Mouse (Mus musculus) 416B (cell line): Measurements from ENCODE around the gene Tcf7l1.

Source experiments
- DNase-seq: peaks from one replicate; pipeline ENCODE4 v3.0.0; 2011; ENCODE audit warnings: low read depth

Tcf7l1 gene

DNA sequence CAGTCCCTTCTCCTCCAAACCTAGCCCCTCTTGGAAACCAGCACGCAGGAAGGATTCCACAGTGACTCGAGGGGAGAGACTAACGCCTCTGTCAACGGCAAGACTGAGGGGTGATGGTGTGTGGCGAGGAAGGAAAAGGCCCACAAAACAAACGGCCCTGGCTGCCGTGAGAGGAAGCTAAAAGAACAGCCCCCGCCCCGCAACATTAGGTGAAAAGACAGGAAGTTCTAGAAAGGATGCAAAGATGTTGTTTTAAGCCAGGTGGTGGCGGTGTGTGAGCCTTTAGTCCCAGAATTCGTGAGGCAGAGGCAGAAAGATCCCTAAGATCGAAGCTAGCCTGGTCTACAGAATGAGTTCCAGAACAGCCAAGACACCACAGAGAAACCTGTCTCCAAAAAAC is 43.3 kb downstream of the Tcf7l1 start:
- no peak for DNase-seq

DNA sequence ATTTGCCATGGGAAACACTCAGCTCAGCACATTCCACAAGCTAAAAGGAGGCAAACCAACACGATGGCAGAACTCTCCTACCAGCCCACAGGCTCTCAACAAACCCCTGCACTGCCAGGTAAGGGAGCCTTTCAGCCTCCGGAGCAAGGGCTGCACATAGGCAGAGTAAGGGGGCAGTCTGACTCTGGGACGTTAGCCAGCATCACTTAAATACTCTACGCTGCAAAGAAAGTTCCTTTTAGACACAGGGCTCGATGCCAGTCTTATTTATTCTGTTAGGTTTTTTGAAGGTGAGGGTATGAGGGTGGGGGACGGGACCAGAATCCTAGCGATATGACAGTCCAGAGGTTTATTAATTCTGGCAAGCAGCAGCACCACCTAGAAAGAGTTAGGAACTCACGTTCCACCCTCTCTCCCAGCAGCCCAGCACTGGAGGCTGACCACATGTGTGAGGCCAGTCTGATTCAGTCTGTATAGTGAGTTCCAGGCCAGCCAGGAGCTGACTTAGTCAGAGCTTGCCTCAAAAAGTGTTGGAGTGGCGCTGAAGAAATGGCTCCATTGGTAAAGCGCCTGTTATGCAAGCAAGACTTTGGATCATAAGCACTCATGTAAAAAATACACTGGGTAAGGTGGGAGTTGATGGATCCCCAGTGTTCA is 44.8 kb downstream of the Tcf7l1 start:
- DNase-seq = no peak

DNA sequence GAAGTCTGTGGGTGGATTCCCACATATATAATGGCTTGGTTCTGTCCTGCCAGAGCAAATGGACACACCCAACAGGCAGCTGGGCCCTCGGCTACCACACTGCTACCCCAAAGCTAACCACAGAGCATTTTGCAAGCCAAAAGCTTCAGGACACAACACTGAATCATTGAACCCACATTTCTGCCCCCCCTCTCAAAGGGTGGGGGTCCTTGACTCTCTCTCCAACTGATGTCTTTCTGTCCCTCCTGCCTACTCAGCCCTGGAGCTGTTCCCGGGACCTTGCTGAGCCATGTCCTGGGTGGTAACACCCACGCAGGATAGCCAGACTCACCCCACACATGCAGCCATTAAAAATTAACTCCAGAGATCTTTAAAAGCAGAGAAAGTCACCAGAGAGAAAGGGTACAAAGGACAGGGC is 45.4 kb downstream of the Tcf7l1 start:
- no peak for DNase-seq

DNA sequence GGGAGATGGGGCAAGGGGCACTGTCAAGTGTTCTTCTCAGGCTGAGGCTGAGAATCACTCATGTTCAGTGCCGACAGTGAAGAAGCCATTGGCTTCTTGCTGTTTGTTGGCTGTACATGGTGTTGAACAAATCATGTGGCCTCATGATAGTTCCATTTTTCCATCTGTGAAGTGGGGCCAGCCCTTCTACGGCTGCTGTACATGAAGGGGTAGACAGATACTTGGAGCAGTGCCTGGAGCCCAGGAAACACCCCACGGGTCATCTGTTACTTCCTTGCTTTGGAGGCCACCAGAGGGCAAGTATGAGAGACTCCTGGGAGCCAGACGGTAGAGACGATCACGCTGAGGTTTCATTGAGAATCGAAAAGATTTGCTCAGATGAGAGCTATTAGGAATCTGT is 46.7 kb downstream of the Tcf7l1 start:
- DNase-seq = no peak

DNA sequence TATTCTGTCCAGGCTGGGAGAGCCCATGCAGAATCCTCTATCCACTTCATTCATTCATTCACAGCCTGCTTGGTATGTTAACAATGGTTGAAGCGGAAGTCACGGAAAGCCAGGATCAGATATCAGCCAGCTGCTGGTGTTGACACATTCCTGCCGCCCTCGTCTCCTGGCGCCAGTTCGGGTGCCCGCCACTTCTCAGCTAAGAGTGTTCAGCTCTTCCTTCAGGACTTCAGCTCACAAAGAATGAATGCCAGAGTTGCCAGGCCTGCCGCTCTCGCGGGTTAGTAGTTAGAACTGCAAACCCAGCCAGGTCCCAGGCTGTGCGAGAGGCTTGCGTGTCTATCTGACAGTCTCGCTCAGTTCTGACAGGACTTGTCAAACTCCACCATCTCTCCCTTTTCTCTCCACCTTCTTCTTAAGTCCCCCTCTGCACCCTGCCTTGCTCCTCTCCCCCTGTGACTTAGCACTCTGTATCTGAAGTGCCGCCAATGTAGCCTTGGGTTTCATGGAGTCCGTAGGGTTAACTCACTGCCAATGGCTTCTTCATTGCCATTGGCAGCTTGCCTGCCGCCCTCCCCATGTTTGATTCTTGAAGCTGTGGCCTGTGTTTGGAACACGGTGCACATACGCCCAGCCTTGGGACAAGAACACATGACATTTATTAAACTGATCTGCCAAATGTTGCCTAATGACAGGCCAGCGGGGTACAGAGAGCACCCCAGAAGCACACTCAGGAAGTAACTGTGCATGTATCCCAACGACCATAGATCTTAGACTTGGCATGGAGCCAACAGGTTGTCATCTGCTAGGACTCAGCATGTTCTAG is 48.2 kb downstream of the Tcf7l1 start:
- DNase-seq = no peak

DNA sequence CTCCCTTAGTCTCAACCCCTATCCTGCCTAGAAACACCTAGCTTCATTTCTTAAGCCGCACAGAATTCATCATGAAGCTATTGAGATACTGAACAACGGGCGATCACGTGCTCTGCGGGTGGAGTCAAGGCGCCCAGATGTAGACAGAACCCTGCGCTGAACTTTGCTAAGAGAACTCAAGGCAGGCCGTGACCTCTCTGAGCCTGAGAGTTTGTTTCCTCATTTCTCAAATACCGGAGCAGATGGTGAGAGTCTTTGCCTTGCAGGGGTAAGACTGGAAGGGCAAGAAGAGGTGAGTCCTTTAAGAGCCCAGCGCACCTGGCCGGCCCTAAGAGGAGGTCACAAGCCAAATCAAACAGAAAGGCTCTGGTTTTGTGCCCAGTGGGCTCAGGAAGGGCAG is 52.2 kb downstream of the Tcf7l1 start:
- no peak for DNase-seq

DNA sequence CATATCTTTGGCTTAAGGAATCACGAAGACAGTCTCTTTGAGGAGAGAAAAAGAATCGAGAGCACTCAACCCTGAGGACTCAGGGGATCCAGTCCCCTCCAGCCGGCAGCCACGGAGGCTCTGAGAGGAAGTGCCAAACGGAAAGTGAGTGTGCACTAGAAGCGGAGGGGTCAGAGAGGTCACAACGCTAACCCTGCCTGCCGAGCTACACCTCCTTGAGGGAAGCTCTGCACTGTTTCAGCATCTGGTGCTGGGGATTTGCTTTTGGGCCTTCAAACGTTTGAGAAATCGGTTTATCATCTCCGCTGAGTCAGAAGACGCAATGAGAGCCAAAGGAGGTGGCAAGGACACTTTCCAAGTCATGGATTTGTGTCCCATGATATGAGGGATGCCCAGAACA is 53.8 kb downstream of the Tcf7l1 start:
- DNase-seq = peak; percentile 68

DNA sequence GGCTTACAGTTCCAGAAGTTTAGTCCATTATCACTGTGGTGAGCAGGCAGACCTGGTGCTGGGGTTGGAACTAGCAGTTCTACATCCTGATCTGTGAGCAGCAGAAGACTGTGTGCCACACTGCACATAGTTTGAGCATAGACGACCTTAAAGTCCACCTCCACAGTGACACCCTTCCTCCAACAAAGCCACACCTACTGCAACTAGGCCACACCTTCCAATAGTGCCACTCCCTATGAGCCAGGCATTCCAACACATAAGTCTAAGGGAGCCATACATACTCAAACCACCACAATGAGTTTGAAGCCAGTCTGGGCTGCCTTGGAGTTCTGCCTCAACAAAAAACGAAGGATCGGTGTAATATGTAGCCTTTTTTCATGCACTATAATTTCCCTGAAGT is 55.7 kb downstream of the Tcf7l1 start:
- no peak for DNase-seq

DNA sequence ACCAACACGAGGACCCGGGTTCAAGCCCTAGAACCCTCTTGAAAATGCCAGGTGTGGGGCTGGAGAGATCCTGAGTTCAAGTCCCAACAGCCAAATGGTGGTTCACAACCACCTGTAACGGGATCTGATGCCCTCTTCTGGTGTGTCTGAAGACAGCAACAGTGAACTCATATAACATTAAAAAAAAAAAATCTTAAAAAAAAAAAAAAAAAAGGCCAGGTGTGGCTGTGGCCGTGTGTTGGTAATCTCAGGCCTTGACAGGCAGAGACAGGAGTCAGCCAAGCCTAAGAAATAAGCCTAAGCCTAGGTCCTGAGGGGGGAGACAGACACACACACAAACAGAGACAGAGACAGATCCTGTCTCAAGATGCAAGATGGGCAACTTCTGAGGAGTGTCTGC is 56.9 kb downstream of the Tcf7l1 start:
- no peak for DNase-seq

DNA sequence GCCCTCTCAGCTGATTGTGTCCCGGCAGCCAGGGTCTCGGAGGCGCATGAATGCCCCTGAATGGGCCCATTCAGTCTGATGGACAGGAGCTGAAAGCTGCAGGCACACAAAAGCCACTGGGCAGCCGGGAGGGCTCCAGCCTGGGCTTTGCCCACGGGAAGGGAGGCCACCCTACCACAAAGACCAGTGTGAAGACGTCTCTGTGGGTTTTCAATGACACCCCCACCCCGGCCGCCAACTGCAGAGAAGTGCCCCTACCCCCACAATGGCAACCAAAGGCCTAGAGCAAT is 58.5 kb downstream of the Tcf7l1 start:
- DNase-seq = no peak

DNA sequence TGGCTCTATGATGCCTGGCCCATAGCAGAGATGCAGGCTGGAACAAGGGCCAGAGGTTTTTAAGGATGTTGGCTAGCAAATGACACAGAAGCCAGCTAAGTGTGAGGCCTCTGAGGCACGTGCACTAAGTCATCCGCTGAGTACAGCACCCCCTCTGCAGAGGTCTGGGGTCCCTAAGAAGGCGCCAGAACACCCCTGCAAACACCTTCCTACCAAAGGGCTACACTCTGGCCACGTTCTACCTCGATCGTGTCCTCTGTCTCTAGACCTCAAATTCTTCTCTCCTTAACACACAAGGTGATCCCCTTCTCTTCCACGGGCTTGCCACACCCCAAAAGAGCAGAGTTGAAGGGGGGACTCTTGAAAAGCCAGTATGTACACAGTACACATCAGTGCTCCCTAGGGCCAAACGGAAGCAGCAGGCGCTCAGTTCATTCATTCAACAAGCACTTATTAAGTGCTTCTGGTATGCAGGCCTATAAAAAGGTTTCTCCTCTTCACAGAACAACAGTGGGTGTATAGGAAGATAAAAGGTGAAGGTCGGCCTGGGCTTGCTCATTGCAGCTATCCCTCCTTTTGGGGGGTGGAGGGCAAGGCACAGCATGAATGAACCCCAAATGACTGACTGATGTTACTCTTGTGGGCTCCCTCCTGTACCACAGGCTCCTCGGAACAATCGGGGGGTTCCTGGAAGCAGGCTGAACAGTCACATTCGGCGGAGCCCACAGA is 59.1 kb downstream of the Tcf7l1 start:
- DNase-seq = no peak

DNA sequence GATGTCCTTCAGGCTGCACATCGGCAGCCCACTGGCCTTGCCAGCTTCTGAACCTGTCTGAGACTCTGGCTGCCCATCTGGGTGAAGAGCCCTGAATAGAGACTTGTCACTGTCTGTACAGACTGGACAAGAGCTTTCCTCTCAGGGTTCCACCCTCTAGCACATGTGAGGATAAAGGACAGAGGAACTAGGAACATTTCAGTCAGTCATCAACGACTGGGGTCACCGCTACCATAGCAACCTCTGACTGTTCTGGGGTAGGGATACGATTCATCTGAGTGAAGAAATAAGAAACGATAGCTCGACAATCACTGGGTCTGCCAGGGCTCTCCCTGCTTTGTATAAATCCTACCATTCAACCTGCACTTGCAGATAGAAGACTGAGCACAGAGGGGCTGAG is 61.2 kb downstream of the Tcf7l1 start:
- no peak for DNase-seq

DNA sequence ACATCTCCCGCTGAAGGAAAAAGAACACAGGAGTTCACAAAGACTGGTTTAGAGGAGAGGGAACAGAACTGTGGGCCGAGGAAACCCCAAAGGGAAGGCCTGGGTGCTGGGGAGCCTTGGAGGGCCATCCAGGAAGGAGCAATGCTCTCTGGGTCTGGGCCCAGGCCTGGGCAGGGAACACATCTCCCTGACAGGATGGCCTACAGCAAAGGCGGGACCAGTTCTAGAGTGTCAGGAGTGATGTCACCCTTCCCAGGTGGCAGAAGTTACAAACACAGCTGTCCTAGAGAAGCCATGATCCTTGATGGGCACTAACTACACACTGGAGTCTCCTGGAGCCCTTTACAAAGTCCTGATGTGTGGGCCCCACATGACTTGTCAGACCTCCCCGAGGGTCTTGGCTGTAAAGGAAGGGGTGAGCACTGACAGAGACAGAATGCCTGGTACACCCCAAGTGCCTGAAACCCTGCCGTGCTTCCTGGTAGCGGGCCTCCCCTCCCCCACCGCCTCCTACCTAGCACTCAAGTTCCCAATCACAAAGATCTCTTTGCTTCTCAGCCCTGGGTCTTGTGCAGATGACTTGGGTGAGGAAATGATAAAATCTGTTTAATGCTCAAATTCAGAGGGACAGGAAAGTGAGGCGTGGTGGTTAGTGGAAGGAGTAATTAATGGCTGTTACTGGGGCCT is 64.4 kb downstream of the Tcf7l1 start:
- DNase-seq = no peak

DNA sequence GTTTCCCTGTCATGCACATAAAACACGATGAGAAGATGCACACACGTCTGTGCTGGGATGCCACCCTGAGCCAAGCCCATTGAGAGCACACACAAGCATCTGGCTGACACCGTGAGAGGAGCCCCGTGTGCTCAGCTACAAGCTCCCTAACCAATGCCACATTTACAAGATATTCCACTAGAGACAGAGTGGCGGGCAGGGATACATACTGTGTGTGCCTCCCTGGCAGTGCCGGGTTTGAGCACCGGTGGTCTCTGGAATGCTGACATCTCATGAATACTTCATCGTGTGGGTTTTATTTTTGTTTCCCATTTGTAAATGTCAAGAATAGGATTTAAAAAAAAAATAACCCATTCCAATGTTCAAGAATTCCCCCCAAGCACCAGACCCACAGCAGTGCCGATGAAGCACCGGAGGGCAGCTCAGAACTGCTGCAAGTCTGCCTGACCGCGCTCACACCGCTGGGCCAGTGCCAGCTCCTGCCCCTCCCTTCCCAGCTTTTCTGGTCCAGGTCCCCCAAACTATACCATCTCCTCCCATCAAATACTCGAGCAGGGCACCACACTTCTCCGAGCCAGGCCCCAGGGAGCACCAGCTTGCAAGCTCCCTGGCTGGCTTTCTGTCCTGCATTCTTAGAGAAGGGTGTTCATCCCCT is 65.2 kb downstream of the Tcf7l1 start:
- DNase-seq = no peak

DNA sequence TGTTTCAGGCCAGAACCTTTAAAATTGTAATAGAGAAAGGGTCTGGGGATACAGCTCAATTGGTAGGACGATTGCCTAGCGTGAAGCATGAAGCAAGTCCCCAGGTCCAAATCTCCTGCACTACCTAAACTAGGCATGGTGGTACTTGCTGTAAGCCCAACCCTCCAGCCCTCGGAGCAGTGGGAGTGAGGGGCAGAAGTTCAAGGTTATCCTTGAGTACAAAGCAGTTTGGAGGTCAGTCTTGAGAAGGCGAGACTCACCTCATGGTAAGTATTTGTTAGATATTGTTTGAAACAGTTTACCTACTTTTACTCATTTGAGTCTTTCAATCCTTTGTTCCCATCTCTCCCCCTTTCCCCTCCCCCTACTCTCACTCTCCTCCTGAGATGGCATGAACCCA is 65.9 kb downstream of the Tcf7l1 start:
- DNase-seq = no peak

DNA sequence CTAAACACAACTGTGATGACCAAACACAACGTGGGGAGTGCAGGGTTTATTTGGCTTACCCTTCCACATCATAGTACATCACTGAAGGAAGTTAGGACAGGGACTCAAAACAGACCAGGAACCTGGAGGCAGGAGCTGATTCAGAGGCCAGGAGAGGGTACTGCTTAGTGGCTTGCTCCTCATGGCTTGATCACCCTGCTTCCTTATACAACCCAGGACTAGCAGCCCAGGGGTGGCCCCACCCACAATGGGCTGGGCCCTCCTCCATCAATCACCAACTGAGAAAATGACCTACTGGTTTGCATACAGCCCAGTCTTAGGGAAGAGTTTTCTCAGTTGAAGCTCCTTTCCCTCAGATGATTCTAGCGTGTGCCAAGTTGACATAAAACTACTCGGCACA is 68.2 kb downstream of the Tcf7l1 start:
- no peak for DNase-seq

DNA sequence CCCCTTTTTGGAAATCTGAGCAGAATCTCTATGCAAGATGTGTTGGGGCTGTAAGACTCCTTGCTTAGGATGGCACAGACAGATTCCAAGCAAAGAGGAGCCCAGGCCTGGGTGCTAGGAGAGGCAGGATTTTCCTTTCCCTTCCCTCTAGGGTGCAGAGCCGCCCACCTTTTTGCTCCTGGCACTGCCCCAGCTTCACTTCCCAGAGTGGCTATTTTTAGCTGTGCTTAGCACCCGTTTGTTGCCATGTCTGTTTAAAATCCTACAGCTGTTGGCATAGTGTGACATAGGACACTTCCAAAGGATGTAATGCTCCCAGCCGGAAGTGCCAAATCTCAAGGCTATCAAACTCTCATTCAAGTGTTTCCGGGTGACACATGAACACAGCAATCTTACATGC is 74.3 kb downstream of the Tcf7l1 start:
- peak; percentile 9 for DNase-seq

DNA sequence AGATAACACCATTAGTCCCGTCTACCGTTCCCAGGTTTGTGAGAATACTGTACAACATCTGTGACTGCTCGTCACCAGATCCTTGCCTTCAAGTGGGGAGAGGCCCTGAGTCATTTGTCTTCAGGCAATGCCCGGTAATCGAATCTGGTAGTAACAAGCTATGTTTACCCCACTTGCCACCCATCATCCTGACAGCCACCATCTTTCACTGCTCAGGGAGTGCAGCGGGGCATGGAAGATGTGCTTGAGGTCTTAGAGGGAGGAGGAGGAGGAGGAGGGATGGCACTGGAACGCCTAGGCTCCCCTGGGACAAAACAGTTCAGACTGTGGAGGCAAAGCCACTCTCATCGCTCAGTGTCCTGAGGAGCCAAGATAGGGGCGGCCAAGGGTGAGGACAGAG is 74.8 kb downstream of the Tcf7l1 start:
- DNase-seq = no peak

DNA sequence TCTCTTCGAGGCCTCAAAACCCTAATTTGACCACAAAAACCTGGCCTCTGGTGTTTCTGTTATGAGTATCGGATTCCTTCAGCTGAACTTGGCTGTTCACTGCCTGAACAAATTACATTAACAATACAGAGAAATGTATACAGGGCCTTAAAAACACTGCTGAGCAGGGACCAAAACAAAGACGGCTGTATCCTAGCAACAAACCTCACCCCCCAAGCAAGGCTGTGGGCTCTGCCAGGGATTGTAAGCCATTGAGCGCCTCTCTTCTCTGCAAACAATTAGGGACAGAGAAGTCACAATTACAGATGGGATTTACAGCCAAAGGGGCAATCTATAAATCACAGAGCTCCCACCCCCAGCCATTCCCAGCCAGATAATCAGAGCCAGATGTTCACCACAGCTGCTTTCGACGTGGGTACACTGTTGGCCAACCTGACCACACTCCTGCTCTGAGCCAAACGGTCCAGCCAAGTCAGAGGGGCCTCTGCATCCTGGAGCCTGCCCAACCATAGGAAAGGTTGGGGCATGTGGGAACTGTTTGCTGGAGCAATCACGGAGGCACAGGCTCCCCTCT is 77.5 kb downstream of the Tcf7l1 start:
- no peak for DNase-seq

DNA sequence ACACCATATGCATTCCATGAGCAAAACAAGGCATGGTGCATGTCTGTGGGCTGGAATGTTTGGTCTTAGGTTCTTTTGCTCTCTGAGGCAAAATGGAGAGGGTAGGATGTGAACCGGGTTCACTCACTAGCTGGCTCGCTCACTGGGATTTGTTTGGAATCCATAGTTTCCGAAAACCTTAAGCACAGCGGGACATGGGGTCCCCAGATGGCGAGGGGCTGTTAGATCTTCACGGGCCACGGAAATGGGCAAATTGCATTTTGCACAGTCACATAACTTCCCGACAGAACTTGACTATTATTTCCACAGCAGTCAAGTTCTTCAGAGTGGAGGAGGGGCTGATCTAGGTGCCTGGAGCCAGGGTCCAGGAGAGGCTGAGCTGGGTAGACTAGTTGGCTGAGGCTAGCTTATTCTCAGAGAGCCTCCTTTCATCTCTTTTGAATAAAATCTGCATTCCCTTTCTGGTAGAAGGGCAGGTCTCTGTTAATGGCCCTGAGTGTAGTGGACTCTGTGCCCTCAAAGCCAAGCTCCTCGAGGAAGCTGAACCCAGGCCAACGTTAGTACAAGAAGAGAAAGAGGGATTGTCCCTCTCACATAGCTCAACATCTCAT is 78.1 kb downstream of the Tcf7l1 start:
- DNase-seq = no peak

DNA sequence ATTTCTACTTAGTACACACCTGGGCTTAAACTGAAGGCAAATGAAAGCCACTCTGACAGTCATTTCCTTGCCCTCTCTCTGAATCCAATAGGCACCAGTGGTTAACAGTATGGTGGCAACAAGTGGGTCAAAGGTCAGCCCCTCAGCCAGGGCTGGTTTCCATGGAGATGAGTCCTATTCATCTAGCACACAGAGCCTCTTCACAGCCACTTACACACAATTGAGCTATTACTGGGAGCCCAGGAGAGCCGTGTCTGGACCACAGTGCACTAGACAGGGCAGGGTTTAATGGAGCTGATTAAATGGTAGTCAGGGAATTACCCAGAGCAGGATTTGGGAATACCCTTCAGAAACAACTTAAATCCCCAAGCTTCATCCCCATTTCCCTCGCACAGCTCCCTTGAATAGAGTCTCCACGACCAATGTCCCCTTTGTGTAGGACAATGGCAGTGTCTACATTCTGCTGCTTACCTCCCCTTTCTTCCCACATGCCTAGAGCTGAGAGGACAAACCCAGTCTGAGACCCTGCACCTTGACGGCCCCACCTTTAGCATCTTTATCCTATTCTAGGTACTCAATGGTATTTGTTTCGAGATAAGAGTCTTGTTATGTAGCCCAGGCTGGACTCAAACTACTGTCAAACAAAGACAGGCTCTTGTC is 89.5 kb downstream of the Tcf7l1 start:
- no peak for DNase-seq
